Mouse (Mus musculus): Measurements from ENCODE around the gene Kcnj12. TPM values are rescaled to one million over a fixed set of nuclear protein-coding genes. Genes with fewer than 3 reads are reported as not detected.

Gene Kcnj12
- polyA plus RNA-seq, 1 experiment from 2014 or later, result 0.17 TPM

DNA sequence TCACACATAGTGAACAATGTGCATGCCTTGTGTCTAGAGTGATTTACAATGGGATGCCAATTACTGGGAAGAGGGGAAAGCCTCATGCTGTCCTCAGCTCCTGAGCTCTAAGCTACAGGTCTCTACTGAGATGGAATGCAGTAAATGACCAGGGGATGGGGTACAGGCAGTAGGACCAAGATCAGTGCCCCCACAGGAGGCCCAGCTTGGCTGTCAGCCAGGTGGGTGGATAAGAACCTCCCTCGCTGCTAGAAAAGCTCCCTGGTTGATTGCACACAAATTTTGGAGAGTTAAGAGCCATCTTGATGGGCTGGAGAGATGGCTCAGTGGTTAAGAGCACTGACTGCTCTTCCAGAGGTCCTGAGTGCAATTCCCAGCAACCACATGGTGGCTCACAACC is 88.6 kb downstream of the Kcnj12 start:
- H3K4me2 ChIP-seq (ENCODE audit: low read length), result no peak overlapping the region
- H3K9ac ChIP-seq (ENCODE audit: low read depth, low read length), result no peak overlapping the region
- H3K4me3 ChIP-seq (replicated peaks; ENCODE audit: low read depth, low read length), result no peak overlapping the region
- no peak for TF ChIP-seq CTCF (IDR thresholded peaks at IDR 0.05; ENCODE audit: low read depth)
- ATAC-seq (replicated peaks; ENCODE audit: low FRiP score, low read depth) (no peak), DNase-seq (ENCODE audit: low spot score) (no peak)
- no peaks in the 10 kb centered on the region for H3K36me3 ChIP-seq (ENCODE audit: insufficient read depth, low read length)
- no peak overlapping the region for H3K27ac ChIP-seq
- 28% methylated on average over 1 of the region's 1 CpGs for WGBS
- H3K9me3 ChIP-seq (replicated peaks; ENCODE audit: low read length), result no peaks in the 10 kb centered on the region
- H3K4me1 ChIP-seq (replicated peaks; ENCODE audit: insufficient read depth, low read length), result no peaks in the 10 kb centered on the region
- H3K27me3 ChIP-seq (ENCODE audit: insufficient read depth, low read length), result no peaks in the 10 kb centered on the region

DNA sequence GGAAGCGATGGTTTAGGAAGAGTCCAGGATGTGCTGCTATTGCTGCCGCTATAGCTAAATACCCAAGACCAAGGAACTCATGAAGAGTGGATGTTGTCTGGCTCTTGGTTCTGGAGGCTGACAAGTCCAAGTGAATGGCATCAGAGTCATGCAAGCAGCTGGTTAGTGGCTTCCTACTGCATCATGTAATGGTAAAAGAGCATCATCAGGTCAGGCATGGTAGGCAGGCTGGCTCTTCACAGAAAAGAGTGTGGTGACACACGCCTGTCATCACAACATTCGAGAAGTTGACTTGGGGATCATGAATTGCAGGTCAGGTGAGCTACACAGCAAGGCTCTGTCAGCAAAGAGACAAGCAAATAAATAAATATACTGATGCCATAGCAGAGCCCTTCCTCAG is 89.1 kb downstream of the Kcnj12 start:
- no peaks in the 10 kb centered on the region for H3K4me1 ChIP-seq (replicated peaks; ENCODE audit: insufficient read depth, low read length)
- H3K4me2 ChIP-seq (ENCODE audit: low read length), result no peak overlapping the region
- no peak overlapping the region for H3K27ac ChIP-seq
- H3K4me3 ChIP-seq (replicated peaks; ENCODE audit: low read depth, low read length), result no peak overlapping the region
- WGBS, result 91% methylated on average over 4 of the region's 4 CpGs
- H3K9me3 ChIP-seq (replicated peaks; ENCODE audit: low read length), result no peaks in the 10 kb centered on the region
- H3K9ac ChIP-seq (ENCODE audit: low read depth, low read length), result no peak overlapping the region
- ATAC-seq (replicated peaks; ENCODE audit: low FRiP score, low read depth) (no peak), DNase-seq (ENCODE audit: low spot score) (no peak)
- H3K36me3 ChIP-seq (ENCODE audit: insufficient read depth, low read length), result no peaks in the 10 kb centered on the region
- no peaks in the 10 kb centered on the region for H3K27me3 ChIP-seq (ENCODE audit: insufficient read depth, low read length)
- TF ChIP-seq CTCF (IDR thresholded peaks at IDR 0.05; ENCODE audit: low read depth), result no peak

DNA sequence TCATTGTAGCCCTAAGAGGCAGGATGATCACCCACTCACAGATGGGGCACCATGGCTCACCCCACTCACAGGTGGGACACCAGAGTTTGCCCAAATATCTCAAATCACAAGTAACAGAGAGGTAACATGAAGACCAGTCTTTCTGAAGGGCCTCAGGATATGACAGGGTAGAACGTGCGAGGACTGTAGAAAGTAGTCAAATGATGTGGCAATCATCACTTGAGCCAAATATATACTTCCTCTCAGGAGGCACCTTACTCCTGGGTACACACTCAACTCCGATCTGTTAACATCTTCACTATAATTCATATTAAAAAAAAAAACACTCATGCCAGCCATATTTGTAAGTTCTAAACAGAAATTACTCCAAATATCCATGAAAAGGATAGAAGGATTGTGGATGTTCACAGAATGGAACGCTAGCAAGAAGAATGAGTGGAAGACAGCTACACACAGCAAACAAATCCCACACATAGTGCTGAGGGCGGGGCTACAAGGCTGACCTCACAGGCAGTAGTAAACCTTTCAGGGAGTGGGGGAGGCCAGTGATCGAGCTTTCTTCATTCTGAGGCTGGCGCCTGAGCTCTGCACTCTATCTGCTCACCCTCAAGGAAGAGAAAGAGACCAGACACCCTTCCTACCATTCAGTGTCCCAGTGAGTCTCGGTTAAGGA is 90.1 kb downstream of the Kcnj12 start:
- Histone ChIP-seq H3K4me3 (replicated peaks; ENCODE audit: low read depth, low read length) (no peak overlapping the region), H3K27ac (no peak overlapping the region), H3K9ac (ENCODE audit: low read depth, low read length) (no peak overlapping the region), H3K4me1 (replicated peaks; ENCODE audit: insufficient read depth, low read length) (no peaks in the 10 kb centered on the region), H3K9me3 (replicated peaks; ENCODE audit: low read length) (no peaks in the 10 kb centered on the region), H3K36me3 (ENCODE audit: insufficient read depth, low read length) (no peaks in the 10 kb centered on the region), H3K27me3 (ENCODE audit: insufficient read depth, low read length) (no peaks in the 10 kb centered on the region), H3K4me2 (ENCODE audit: low read length) (no peak overlapping the region)
- ATAC-seq (replicated peaks; ENCODE audit: low FRiP score, low read depth), result no peak
- DNase-seq (ENCODE audit: low spot score), result no peak
- no peak for TF ChIP-seq CTCF (IDR thresholded peaks at IDR 0.05; ENCODE audit: low read depth)
- WGBS, result 69% methylated on average over 8 of the region's 8 CpGs

DNA sequence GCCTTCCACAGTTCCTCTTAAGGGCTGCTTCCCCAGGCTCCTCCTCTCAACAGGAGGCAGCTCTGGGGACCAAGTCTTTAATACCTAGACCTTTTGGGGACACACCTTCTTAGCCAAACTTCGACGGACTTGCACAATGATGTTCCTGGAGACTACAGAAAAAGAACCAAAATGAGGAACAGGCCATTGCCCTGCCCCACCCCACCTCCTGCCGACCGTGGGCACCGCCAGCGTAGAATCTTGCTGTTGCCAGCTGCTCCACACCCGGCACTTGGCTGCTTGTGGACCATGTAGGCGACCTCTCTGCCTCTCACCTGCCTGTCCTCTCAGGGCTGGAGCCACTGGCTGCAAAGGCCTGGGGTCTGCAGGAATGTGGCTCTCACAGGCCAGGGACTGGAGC is 93.9 kb downstream of the Kcnj12 start:
- Histone ChIP-seq H3K36me3 (ENCODE audit: insufficient read depth, low read length) (no peaks in the 10 kb centered on the region), H3K4me1 (replicated peaks; ENCODE audit: insufficient read depth, low read length) (no peaks in the 10 kb centered on the region), H3K27me3 (ENCODE audit: insufficient read depth, low read length) (no peaks in the 10 kb centered on the region), H3K27ac (no peak overlapping the region), H3K9ac (ENCODE audit: low read depth, low read length) (no peak overlapping the region), H3K9me3 (replicated peaks; ENCODE audit: low read length) (no peaks in the 10 kb centered on the region), H3K4me2 (ENCODE audit: low read length) (no peak overlapping the region), H3K4me3 (replicated peaks; ENCODE audit: low read depth, low read length) (no peak overlapping the region)
- WGBS, result 63% methylated on average over 8 of the region's 8 CpGs
- DNase-seq (ENCODE audit: low spot score) (no peak), ATAC-seq (replicated peaks; ENCODE audit: low FRiP score, low read depth) (no peak)
- TF ChIP-seq CTCF (IDR thresholded peaks at IDR 0.05; ENCODE audit: low read depth), result no peak

DNA sequence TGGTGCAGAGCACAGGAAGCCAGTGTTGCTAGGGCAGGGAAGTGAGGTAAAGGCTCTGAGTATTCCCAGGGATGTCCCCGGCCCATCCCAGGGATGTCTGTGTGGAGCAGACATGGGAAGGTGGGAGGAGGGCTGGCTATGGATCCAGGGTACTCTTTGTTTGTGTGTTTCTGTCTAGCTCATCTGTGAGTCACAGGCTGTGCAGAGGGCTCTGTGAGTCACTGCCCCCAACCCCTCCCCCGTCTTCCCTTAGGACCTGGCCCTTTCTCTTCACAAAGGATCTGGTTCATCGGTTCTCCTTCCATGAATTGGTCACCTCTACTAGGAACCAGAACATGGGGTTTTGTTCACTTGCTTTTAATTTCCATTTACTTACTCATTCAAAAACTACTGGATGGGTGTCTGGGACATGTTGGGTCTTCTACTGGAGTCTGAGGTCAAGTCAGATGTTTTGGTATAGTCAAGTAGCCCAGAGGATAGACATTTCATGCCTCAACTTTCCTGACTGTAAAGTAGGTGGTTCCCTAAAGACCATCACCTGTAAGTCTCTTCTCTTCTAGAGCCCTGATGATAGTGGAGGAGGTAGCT is 97.7 kb downstream of the Kcnj12 start:
- ATAC-seq (replicated peaks; ENCODE audit: low FRiP score, low read depth), result no peak
- Histone ChIP-seq H3K9ac (ENCODE audit: low read depth, low read length) (no peak overlapping the region), H3K4me2 (ENCODE audit: low read length) (no peak overlapping the region), H3K27ac (no peak overlapping the region), H3K36me3 (ENCODE audit: insufficient read depth, low read length) (no peaks in the 10 kb centered on the region), H3K4me1 (replicated peaks; ENCODE audit: insufficient read depth, low read length) (no peaks in the 10 kb centered on the region), H3K27me3 (ENCODE audit: insufficient read depth, low read length) (no peaks in the 10 kb centered on the region), H3K4me3 (replicated peaks; ENCODE audit: low read depth, low read length) (no peak overlapping the region), H3K9me3 (replicated peaks; ENCODE audit: low read length) (no peaks in the 10 kb centered on the region)
- WGBS, result 87% methylated on average over 3 of the region's 3 CpGs
- TF ChIP-seq CTCF (IDR thresholded peaks at IDR 0.05; ENCODE audit: low read depth), result no peak
- DNase-seq (ENCODE audit: low spot score), result no peak

Other genes starting within 250 kb of the Kcnj12 start
- gene Top3a, start 245.2 kb upstream of the Kcnj12 start, polyA plus RNA-seq (2015; fragmentation: Nextera tagmentation; extraction: Ambion mirVana), result 8.2 and 10.2 TPM in 2 replicates
- gene Smcr8, start 245.0 kb upstream of the Kcnj12 start, polyA plus RNA-seq (2015; fragmentation: Nextera tagmentation; extraction: Ambion mirVana), result 4.0 and 4.1 TPM in 2 replicates
- 53.5 and 56.9 TPM in 2 replicates for gene Shmt1, start 210.8 kb upstream of the Kcnj12 start, polyA plus RNA-seq (2015; fragmentation: Nextera tagmentation; extraction: Ambion mirVana)
- gene Dhrs7b, start 191.9 kb upstream of the Kcnj12 start, polyA plus RNA-seq (2015; fragmentation: Nextera tagmentation; extraction: Ambion mirVana), result 34.8 and 36.4 TPM in 2 replicates
- gene Tmem11, start 143.3 kb upstream of the Kcnj12 start, polyA plus RNA-seq (2015; fragmentation: Nextera tagmentation; extraction: Ambion mirVana), result 55.9 and 57.8 TPM in 2 replicates
- gene Natd1, start 107.8 kb upstream of the Kcnj12 start, polyA plus RNA-seq (2015; fragmentation: Nextera tagmentation; extraction: Ambion mirVana), result 20.7 and 21.1 TPM in 2 replicates
- gene Map2k3, start 90.5 kb upstream of the Kcnj12 start, polyA plus RNA-seq (2015; fragmentation: Nextera tagmentation; extraction: Ambion mirVana), result 83.5 and 90.1 TPM in 2 replicates
- gene Tnfrsf13b, start 104.2 kb downstream of the Kcnj12 start, polyA plus RNA-seq (2015; fragmentation: Nextera tagmentation; extraction: Ambion mirVana), result 1.2 and 1.7 TPM in 2 replicates
- 73.0 and 85.5 TPM in 2 replicates for gene Usp22, start 152.5 kb downstream of the Kcnj12 start, polyA plus RNA-seq (2015; fragmentation: Nextera tagmentation; extraction: Ambion mirVana)
- not detected in 2 replicates for gene Aldh3a1, start 185.0 kb downstream of the Kcnj12 start, polyA plus RNA-seq (2015; fragmentation: Nextera tagmentation; extraction: Ambion mirVana)
- 45.0 and 46.2 TPM in 2 replicates for gene Aldh3a2, start 244.9 kb downstream of the Kcnj12 start, polyA plus RNA-seq (2015; fragmentation: Nextera tagmentation; extraction: Ambion mirVana)

Measured in kidney, postnatal 0 days (tissue).